Mouse (Mus musculus): Measurements from ENCODE around the gene A630001G21Rik. TPM values are rescaled to one million over a fixed set of nuclear protein-coding genes. Genes with fewer than 3 reads are reported as not detected.

The A630001G21Rik gene
- total RNA-seq, 2 experiments from 2014 or later, result 0.21 to 0.31 TPM

DNA sequence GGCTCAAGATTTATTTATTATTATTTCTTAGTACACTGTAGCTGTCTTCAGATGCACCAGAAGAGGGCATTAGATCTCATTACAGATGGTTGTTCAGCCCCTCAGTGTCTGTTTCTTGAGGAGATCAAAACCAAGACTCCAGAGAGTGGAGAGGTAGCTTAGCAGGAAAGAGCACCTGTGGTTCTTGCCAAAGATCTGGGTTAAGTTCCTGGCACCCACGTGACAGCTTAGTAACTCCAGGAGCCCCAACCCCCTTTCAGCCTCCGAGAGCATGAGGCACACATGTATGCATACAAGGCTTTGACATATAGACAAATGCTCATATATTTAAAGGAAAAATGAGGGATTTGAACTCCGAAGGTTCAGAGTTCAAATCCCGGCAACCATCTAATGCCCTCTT lies 39.4 kb downstream of the A630001G21Rik start:
- no peak for DNase-seq (ENCODE audit: low spot score)
- intact Hi-C loops (cut with DNase I), result no loop called here

GRCm38 (mm10) chr1:85736355-85737184 lies 41.9 kb downstream of the A630001G21Rik start:
- intact Hi-C loops (cut with DNase I), result loop anchor here (2.0 kb wide), 1 partner anchor 156 kb away; no protein-coding TSS in a partner anchor
- peak; percentile 13 for DNase-seq (ENCODE audit: low spot score)

DNA sequence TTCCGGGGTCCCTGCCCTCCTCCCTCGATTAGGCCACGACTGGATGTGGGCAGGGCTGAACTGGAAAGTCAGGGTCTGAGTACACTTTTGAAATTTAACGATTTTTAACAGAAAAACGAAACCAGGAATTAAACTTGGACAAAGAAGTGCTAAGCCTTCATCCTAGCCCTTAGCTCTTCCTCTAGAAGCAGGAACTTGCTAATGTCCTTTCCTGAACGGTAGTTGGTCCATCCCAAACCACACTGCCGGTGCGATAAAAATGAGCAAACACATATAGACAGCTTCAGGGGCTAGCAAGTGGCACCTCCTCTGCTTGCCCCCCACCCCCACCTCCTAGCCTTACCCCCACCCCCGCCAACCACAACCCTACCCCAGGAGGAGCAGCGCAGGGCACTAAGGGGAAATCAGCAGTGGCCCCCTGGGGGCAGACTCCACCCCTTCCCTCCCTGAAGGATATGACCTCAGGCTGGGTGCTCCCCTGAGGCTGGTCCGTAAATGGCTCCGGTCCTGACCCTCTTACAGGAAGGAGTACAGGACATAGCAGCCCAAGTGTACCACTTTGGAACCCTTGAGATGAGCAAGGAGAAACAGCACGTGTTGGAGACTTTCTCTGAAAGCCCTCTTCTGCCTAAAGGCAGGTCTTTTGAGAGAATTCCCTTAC lies 42.9 kb downstream of the A630001G21Rik start:
- DNase-seq (ENCODE audit: low spot score), result peak; percentile 20
- intact Hi-C loops (cut with DNase I), result loop anchor here (2.0 kb wide), 1 partner anchor 155 kb away; no protein-coding TSS in a partner anchor

- DNase-seq (ENCODE audit: low spot score), result no peak
- intact Hi-C loops (cut with DNase I), result no loop called here
Measured at GRCm38 (mm10) chr1:85734511-85734910, 43.9 kb downstream of the A630001G21Rik start.

DNA sequence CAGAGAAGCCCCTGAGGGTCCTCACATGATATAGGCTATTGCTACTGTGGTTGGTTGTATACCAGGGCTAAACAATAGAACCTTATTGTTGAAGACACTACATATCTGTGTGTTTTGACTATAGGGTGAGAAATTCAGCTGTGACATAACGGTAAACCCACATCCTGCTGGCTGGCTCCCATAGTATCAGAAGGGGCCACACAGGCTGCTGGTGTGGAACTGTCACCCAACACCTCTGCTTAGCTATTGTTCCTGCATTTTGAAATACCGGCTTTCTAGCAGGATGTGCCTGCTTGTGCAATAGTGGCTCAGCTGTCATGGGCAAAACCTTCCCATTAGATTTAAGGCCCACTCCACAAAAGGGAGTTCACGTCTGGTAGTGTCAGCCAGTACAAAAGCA lies 45.9 kb downstream of the A630001G21Rik start:
- intact Hi-C loops (cut with DNase I), result no loop called here
- DNase-seq (ENCODE audit: low spot score), result no peak

GRCm38 (mm10) chr1:85730471-85730870 lies 48.0 kb downstream of the A630001G21Rik start:
- intact Hi-C loops (cut with DNase I), result no loop called here
- no peak for DNase-seq (ENCODE audit: low spot score)

DNA sequence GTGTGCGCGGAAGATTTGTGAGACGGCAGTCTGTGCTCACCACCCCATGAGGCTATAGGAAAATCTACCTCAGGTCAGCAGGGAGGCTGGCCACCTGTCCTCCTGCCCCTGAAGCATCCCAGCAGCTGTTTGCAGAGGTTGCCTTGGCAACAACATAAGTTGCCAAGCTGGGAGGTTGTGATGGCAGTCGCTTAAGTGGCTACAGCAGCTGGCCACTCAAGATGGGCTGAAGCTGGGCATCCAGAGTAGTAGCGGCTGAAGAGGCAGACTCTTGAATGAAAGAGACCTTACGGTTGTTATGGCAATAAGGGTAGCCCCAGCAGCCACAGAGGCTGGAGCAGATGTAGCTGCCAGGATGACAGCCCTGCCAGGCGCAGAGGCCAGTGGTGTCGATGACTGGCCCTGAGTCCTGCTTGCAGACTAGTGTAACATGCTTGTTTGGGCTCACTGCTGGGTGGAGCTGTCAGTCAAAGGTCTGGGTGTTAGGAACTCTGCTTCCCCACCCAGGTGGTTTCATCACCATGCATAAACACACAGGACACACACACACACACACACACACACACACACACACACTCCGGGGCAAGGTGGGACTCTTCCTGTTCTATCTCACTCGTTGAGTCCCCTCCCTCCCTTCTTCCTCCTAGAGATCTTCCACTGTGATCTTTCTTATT lies 58.1 kb downstream of the A630001G21Rik start:
- DNase-seq (ENCODE audit: low spot score), result no peak
- intact Hi-C loops (cut with DNase I), result no loop called here

DNA sequence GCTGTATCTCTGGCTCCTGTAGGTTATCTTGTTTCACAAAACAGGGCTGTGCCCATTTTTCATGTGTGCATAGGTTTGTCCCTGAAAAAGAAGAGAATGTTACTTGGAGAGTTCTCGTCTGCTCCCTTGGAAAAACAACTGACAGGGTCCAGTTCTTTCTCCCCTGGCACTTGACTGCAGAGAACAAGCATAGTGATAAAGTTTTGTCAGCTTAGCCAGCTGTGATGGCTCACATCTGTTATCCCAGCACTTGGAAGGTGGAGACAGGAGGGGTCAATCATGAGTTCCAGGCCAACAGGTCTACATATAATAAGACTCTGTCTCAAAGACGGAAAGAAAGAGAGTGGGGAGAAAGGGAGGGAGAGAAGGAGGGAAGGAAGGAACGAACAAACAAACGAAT lies 59.4 kb downstream of the A630001G21Rik start:
- intact Hi-C loops (cut with DNase I), result no loop called here
- DNase-seq (ENCODE audit: low spot score), result no peak

DNA sequence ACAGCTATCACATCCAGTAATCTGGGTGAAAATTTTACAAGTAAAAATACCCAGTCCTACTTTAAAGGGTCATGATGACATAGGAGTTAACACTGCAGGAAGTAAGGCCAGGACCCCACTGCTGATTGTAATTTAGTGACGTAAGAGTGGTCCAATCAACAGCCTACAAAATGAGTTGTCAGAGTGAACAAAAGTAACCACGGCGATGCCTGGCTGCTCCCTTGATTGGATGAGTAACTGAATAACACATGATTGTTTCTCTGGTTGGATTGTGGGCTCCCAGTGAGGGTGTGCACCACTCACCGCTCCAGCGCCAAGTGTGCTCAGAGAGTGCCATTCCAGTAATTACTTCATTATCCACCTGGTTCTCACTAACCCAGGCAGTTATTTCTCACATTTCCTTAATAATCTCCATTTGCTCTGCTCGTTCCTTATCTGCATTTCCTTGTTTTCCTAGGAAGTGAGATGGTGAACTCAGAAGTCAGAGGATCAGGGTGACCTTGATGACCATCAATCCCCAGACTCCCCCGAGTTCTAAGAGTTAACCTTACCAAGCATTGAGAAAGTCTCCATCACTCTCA lies 61.9 kb downstream of the A630001G21Rik start:
- intact Hi-C loops (cut with DNase I), result no loop called here
- DNase-seq (ENCODE audit: low spot score), result no peak

GRCm38 (mm10) chr1:85714501-85714900 lies 63.9 kb downstream of the A630001G21Rik start:
- no peak for DNase-seq (ENCODE audit: low spot score)
- intact Hi-C loops (cut with DNase I), result no loop called here

GRCm38 (mm10) chr1:85706754-85707153 lies 71.7 kb downstream of the A630001G21Rik start:
- DNase-seq (ENCODE audit: low spot score), result no peak
- intact Hi-C loops (cut with DNase I), result no loop called here

- intact Hi-C loops (cut with DNase I), result no loop called here
- DNase-seq (ENCODE audit: low spot score), result no peak
Measured at GRCm38 (mm10) chr1:85705552-85705951, 72.9 kb downstream of the A630001G21Rik start.

- peak; percentile 66 for DNase-seq (ENCODE audit: low spot score)
- intact Hi-C loops (cut with DNase I), result no loop called here
Measured at GRCm38 (mm10) chr1:85703245-85704186, 74.9 kb downstream of the A630001G21Rik start.

GRCm38 (mm10) chr1:85702531-85702930 lies 75.9 kb downstream of the A630001G21Rik start:
- intact Hi-C loops (cut with DNase I), result no loop called here
- DNase-seq (ENCODE audit: low spot score), result no peak

- DNase-seq (ENCODE audit: low spot score), result no peak
- intact Hi-C loops (cut with DNase I), result no loop called here
Measured at GRCm38 (mm10) chr1:85697721-85698493, 80.5 kb downstream of the A630001G21Rik start.

- intact Hi-C loops (cut with DNase I), result no loop called here
- no peak for DNase-seq (ENCODE audit: low spot score)
Measured at GRCm38 (mm10) chr1:85695646-85696045, 82.8 kb downstream of the A630001G21Rik start.

- no peak for DNase-seq (ENCODE audit: low spot score)
- intact Hi-C loops (cut with DNase I), result no loop called here
Measured at GRCm38 (mm10) chr1:85693280-85693679, 85.2 kb downstream of the A630001G21Rik start.

GRCm38 (mm10) chr1:85692281-85692680 lies 86.2 kb downstream of the A630001G21Rik start:
- intact Hi-C loops (cut with DNase I), result no loop called here
- no peak for DNase-seq (ENCODE audit: low spot score)
